Mouse (Mus musculus) small intestine, adult 2 months (tissue): ENCODE data around the gene B4galt4.

Experiments used
- CTCF ChIP-seq: fragments of 200-500 bp; IDR thresholded peaks from 2 replicates; pipeline ENCODE4 v1.5.1; 2012; ENCODE audit warnings: low read depth, mild to moderate bottlenecking, control low read depth, inconsistent platforms, low read length, moderate library complexity, mixed read lengths; ENCODE audit not compliant: insufficient replicate concordance, insufficient read length; ENCODE audit errors: extremely low read depth
- POLR2A ChIP-seq: fragments of 200-500 bp; IDR thresholded peaks from 2 replicates; pipeline ENCODE4 v1.6.1; 2012; ENCODE audit warnings: low read depth, mild to moderate bottlenecking, control low read depth, inconsistent platforms, low read length, moderate library complexity

GRCm38 (mm10) chr16:38781946-38782345 is 39.9 kb downstream of the B4galt4 start:
- no peak for TF ChIP-seq CTCF
- no peak for TF ChIP-seq POLR2A
